ENCODE assay signal across 2 mouse cellular contexts in the genomic region with DNA sequence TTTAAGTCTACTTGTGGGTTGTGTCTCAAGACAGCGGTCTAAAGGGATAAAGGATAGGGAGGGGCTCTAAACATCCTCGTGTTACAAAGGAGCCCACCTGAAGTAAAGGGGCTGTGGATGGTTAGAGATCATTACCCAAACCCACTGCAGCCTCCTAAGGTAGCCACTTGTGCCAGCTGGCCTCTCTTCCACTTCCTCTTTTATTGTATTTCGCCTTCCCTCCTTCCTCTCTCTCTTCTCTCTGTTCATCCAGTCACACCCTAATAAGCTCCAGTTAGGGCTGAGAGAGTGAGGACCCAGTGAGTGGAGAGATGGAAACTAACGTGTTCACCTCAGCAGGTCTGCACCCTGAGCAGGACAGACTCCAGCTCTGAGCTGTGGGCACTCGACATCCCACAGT.
A peak's percentile ranks its signal among the peaks of the same experiment; 100 is the strongest.
TF ChIP-seq lines count a peak whose summit lies in the region.

No protein-coding gene starts in this region.

TF ChIP-seq in CH12.LX, 34 proteins besides CTCF, POLR2A, EP300 and RAD21 (continued from another document):
- TF ChIP-seq TCF12 (IDR thresholded peaks at IDR 0.05; ENCODE audit: low read depth, low read length) (0 out of 2 replicates have a peak, but pooled peaks have one; percentile 28), NRF1 (IDR thresholded peaks at IDR 0.05; ENCODE audit: low read depth, low read length) (no peak)

TF ChIP-seq in MEL, 35 proteins besides CTCF, POLR2A, EP300 and RAD21 (continued from another document):
- TF ChIP-seq USF2 (IDR thresholded peaks at IDR 0.05; ENCODE audit: borderline replicate concordance in 1 of 2, insufficient read depth in 1 of 2, low read depth in 1 of 2, low read length in 2 of 2) (no peak), ZMIZ1 (IDR thresholded peaks at IDR 0.05; ENCODE audit: low read depth, low read length) (no peak), TAL1 (IDR thresholded peaks at IDR 0.05; ENCODE audit: low read length) (no peak)
